Mouse (Mus musculus) neural tube, embryonic 11.5 days (tissue): ENCODE results near the gene Rnf13. TPM values are rescaled to one million over a fixed set of nuclear protein-coding genes. Genes with fewer than 3 reads are reported as not detected.

ENCODE experiments used
- ATAC-seq: fragments of 200-750 bp; cut with Nextera tagmentation; 2 replicates; pipeline ENCODE4 v1.8.0; 2017; ENCODE audit warnings: moderate number of reproducible peaks, mild to moderate bottlenecking, moderate TSS enrichment, moderate library complexity; ENCODE audit not compliant: insufficient read depth, low FRiP score, low TSS enrichment
- DNase-seq: peaks from one replicate; pipeline ENCODE4 v3.0.0-alpha.2; 2015; ENCODE audit warnings: low spot score
- H3K27ac ChIP-seq: fragments of 300-500 bp; sonication (generic); 2 replicates; pipeline ENCODE4 v1.5.1; 2014; ENCODE audit warnings: low read depth, mild to moderate bottlenecking, low read length
- H3K27me3 ChIP-seq: fragments of 300-500 bp; sonication (generic); 2 replicates; pipeline ENCODE4 v1.6.1; 2014; ENCODE audit warnings: mild to moderate bottlenecking, low read length, mixed read lengths; ENCODE audit not compliant: control insufficient read depth, insufficient read depth
- H3K36me3 ChIP-seq: fragments of 300-500 bp; sonication (generic); 2 replicates; pipeline ENCODE4 v1.6.1; 2014; ENCODE audit warnings: mild to moderate bottlenecking, low read length, moderate library complexity, mixed read lengths; ENCODE audit not compliant: control insufficient read depth, insufficient read depth
- H3K4me1 ChIP-seq: fragments of 300-500 bp; sonication (generic); 2 replicates; pipeline ENCODE4 v1.6.1; 2014; ENCODE audit warnings: low read length, mixed read lengths; ENCODE audit not compliant: control insufficient read depth, insufficient read depth
- H3K4me2 ChIP-seq: fragments of 300-500 bp; sonication (generic); 2 replicates; pipeline ENCODE4 v1.6.1; 2014; ENCODE audit warnings: low read depth, mild to moderate bottlenecking, moderate library complexity
- H3K4me3 ChIP-seq: fragments of 300-500 bp; sonication (generic); 2 replicates; pipeline ENCODE4 v1.5.1; 2014; ENCODE audit warnings: low read depth, low read length
- H3K9ac ChIP-seq: fragments of 300-500 bp; sonication (generic); 2 replicates; pipeline ENCODE4 v1.6.1; 2014; ENCODE audit warnings: mild to moderate bottlenecking, low read length
- H3K9me3 ChIP-seq: fragments of 300-500 bp; sonication (generic); 2 replicates; pipeline ENCODE4 v1.6.1; 2016; ENCODE audit warnings: low read length; ENCODE audit not compliant: control insufficient read depth
- WGBS: fragments of 180-500 bp; shearing (Covaris S2); extraction: QIAGEN DNeasy Blood & Tissue Kit; methylation state at CpG from one replicate; pipeline ENCODE4 v1.1.7; 2014; 5-methylcytosine and 5-hydroxymethylcytosine counted together
- polyA plus RNA-seq: library from polyadenylated mRNA; unstranded; fragments of >200 nt; fragmentation: Nextera tagmentation; extraction: Ambion mirVana; gene quantifications from 2 replicates; pipeline ENCODE4 v1.2.1, GENCODE M21; 2014

Rnf13 gene
- polyA plus RNA-seq, 1 experiment from 2014 or later: 56.1 TPM

GRCm38 (mm10) chr3:57825866-57826265 is 90.0 kb downstream of the Rnf13 start:
- H3K9ac ChIP-seq: no peak overlapping the region
- no peaks in the 10 kb centered on the region for H3K9me3 ChIP-seq
- no peak overlapping the region for H3K4me2 ChIP-seq
- H3K36me3 ChIP-seq: no peaks in the 10 kb centered on the region
- no peak overlapping the region for H3K4me3 ChIP-seq
- no peaks in the 10 kb centered on the region for H3K4me1 ChIP-seq
- 93% methylated on average over 3 of the region's 3 CpGs for WGBS
- H3K27me3 ChIP-seq: no peaks in the 10 kb centered on the region
- ATAC-seq: no peak
- no peak for DNase-seq
- no peak overlapping the region for H3K27ac ChIP-seq

- Histone ChIP-seq H3K4me2 (no peak overlapping the region), H3K27me3 (no peaks in the 10 kb centered on the region), H3K9me3 (no peaks in the 10 kb centered on the region), H3K4me3 (no peak overlapping the region), H3K9ac (no peak overlapping the region), H3K36me3 (no peaks in the 10 kb centered on the region), H3K27ac (no peak overlapping the region), H3K4me1 (no peaks in the 10 kb centered on the region)
- ATAC-seq (no peak), DNase-seq (no peak)
- 90% methylated on average over 11 of the region's 11 CpGs for WGBS
Measured at GRCm38 (mm10) chr3:57833585-57833984, 97.7 kb downstream of the Rnf13 start.

GRCm38 (mm10) chr3:57836911-57837310 is 101.0 kb downstream of the Rnf13 start:
- WGBS: 94% methylated on average over 4 of the region's 4 CpGs
- peaks cover 4% of the 10 kb centered on the region for H3K36me3 ChIP-seq
- no peak for DNase-seq

GRCm38 (mm10) chr3:57843775-57844174 is 107.9 kb downstream of the Rnf13 start:
- Histone ChIP-seq H3K9me3 (no peaks in the 10 kb centered on the region), H3K27me3 (no peaks in the 10 kb centered on the region), H3K4me1 (peaks cover 6% of the 10 kb centered on the region; the same call in 1 of the 2 replicates), H3K27ac (no peak overlapping the region), H3K9ac (no peak overlapping the region), H3K4me2 (no peak overlapping the region), H3K4me3 (no peak overlapping the region), H3K36me3 (peaks cover 7% of the 10 kb centered on the region)
- ATAC-seq: no peak
- no peak for DNase-seq

More at GRCm38 (mm10) chr3:57836911-57837310, 101.0 kb downstream of the Rnf13 start:
- Histone ChIP-seq H3K4me2 (no peak overlapping the region), H3K27me3 (no peaks in the 10 kb centered on the region), H3K4me3 (no peak overlapping the region), H3K9me3 (no peaks in the 10 kb centered on the region), H3K27ac (no peak overlapping the region), H3K9ac (no peak overlapping the region), H3K4me1 (no peaks in the 10 kb centered on the region)
- ATAC-seq: no peak

- Histone ChIP-seq H3K27ac (peak overlapping the region; percentile 98; the same call in 1 of the 2 replicates), H3K4me2 (peak overlapping the region; percentile 70), H3K4me1 (peaks cover 6% of the 10 kb centered on the region; the same call in 1 of the 2 replicates), H3K27me3 (no peaks in the 10 kb centered on the region), H3K9ac (peak overlapping the region; percentile 97), H3K9me3 (no peaks in the 10 kb centered on the region), H3K36me3 (peaks cover 3% of the 10 kb centered on the region; the same call in 1 of the 2 replicates), H3K4me3 (peak overlapping the region; percentile 98)
- ATAC-seq (no peak), DNase-seq (peak; percentile 41)
- WGBS: 20% methylated on average over 11 of the region's 11 CpGs
Measured at GRCm38 (mm10) chr3:57845786-57846661, 110.2 kb downstream of the Rnf13 start.

GRCm38 (mm10) chr3:57846662-57846911 is 110.7 kb downstream of the Rnf13 start:
- H3K27me3 ChIP-seq: no peaks in the 10 kb centered on the region
- 1% methylated on average over 9 of the region's 9 CpGs for WGBS
- DNase-seq (no peak), ATAC-seq (peak; percentile 27)
- H3K4me1 ChIP-seq: peaks cover 6% of the 10 kb centered on the region; the same call in 1 of the 2 replicates
- peak overlapping the region; percentile 70 for H3K4me2 ChIP-seq
- H3K4me3 ChIP-seq: peak overlapping the region; percentile 98
- no peaks in the 10 kb centered on the region for H3K9me3 ChIP-seq
- H3K36me3 ChIP-seq: peaks cover 3% of the 10 kb centered on the region; the same call in 1 of the 2 replicates
- H3K27ac ChIP-seq: peak overlapping the region; percentile 98
- peak overlapping the region; percentile 97 for H3K9ac ChIP-seq

- H3K4me2 ChIP-seq: peak overlapping the region; percentile 70
- WGBS: under 1% methylated on average over 61 of the region's 104 CpGs
- H3K27ac ChIP-seq: peak overlapping the region; percentile 98
- peaks cover 6% of the 10 kb centered on the region; the same call in 1 of the 2 replicates for H3K4me1 ChIP-seq
- H3K9ac ChIP-seq: peak overlapping the region; percentile 97
- ATAC-seq (peak; percentile 83), DNase-seq (peak; percentile 73)
- no peaks in the 10 kb centered on the region for H3K9me3 ChIP-seq
- H3K27me3 ChIP-seq: no peaks in the 10 kb centered on the region
- H3K36me3 ChIP-seq: peaks cover 3% of the 10 kb centered on the region; the same call in 1 of the 2 replicates
- peak overlapping the region; percentile 98 for H3K4me3 ChIP-seq
Measured at GRCm38 (mm10) chr3:57846912-57847759, 111.3 kb downstream of the Rnf13 start.

GRCm38 (mm10) chr3:57847760-57848185 is 111.9 kb downstream of the Rnf13 start, which contains the start of gene Pfn2:
Gene Pfn2 (minus strand): TSS chr3:57848079.
- peak; percentile 92 for DNase-seq

More at GRCm38 (mm10) chr3:57847760-57848185, 111.9 kb downstream of the Rnf13 start, which contains the start of gene Pfn2:
- peaks cover 6% of the 10 kb centered on the region; the same call in 1 of the 2 replicates for H3K4me1 ChIP-seq
- peaks cover 3% of the 10 kb centered on the region; the same call in 1 of the 2 replicates for H3K36me3 ChIP-seq
- H3K9me3 ChIP-seq: no peaks in the 10 kb centered on the region
- H3K9ac ChIP-seq: peak within 1 kb of the TSS; percentile 97
- peak within 1 kb of the TSS; percentile 98 for H3K27ac ChIP-seq
- H3K27me3 ChIP-seq: no peaks in the 10 kb centered on the region
- WGBS: 0% methylated on average over 39 of the region's 52 CpGs
- peak; percentile 90 for ATAC-seq
- peak within 1 kb of the TSS; percentile 98 for H3K4me3 ChIP-seq
- peak within 1 kb of the TSS; percentile 70 for H3K4me2 ChIP-seq
